Comparison of ENCODE assay signal across 8 mouse cellular contexts in the genomic region with DNA sequence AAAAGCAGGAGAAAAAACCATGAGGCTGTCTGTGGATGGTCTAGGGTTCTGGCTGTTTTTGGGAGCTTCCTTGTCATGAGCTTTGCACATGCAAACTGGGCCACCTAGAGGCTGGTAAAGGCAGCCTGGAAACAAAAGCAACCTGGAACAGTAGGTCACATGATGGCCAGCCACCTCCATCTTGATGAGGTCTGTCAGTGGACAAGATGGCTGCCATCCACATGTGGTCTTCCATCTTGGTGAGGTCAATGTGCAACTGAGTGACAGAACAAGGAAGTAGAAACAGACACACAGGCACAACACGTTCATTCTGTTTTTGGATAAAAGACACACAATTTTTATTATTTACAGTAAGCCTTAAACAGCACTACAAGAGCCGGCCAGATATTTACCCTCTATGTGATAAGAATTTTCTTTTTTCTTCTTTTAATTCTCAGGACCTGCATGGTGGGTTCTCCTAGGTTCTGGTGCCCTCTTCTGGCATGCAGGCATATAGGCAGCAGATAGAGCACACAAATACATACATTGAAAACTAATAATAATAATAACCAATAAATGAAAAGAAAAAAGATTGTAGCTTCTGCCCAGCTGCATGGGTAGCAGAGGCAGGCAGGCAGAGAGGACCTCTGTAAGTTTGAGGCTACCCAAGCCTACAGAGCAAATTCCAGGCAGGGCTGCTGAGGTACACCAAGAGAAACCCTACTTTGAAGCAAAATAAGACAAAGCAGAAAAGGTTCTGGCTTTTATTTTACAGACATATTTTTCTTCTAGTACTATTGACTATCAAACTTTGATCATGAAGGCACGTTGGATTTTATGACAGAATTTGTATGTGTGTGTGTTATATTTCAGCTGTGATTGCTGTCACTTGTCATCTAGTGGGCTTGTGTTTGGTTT. TPM values are rescaled to one million over a fixed set of nuclear protein-coding genes. Genes with fewer than 3 reads are reported as not detected.
DNase-seq lines count a peak whose midpoint lies in the region.

No protein-coding gene starts in this region.

- no peaks in the 10 kb centered on the region for H3K4me1 ChIP-seq in hindbrain, embryonic 10.5 days (replicated peaks)

- no peak overlapping the region for H3K27ac ChIP-seq in hindbrain, embryonic 10.5 days

- H3K27me3 ChIP-seq in hindbrain, embryonic 10.5 days (ENCODE audit: insufficient read depth, poor library complexity, severe bottlenecking), result no peaks in the 10 kb centered on the region

- peak; percentile 97 for DNase-seq in ES-CJ7 (ENCODE audit: low read depth, low spot score)
- peak; percentile 35 to 80 for DNase-seq in adrenal gland, postnatal 4 days (ENCODE audit: low spot score in 2 of 2)
- peak; percentile 80 for DNase-seq in fat pad, adult 2 months (ENCODE audit: extremely low read depth, low read depth, low spot score)
- DNase-seq in hindbrain, embryonic 10.5 days (ENCODE audit: low spot score), result peak; percentile 73
- DNase-seq in layer of hippocampus, adult 8-10 months (ENCODE audit: low spot score in 2 of 2), result peak; percentile 20 to 33
- peak; percentile 78 for DNase-seq in lung, postnatal 10 days
- DNase-seq in retina, adult 2 months (ENCODE audit: low read depth, low spot score), result peak; percentile 37
- DNase-seq in thymus, postnatal 14 days, result peak; percentile 77

- 32% methylated on average over 3 of the region's 3 CpGs for WGBS in hindbrain, embryonic 10.5 days

- H3K4me3 ChIP-seq in hindbrain, embryonic 10.5 days, result no peak overlapping the region

- no peaks in the 10 kb centered on the region for H3K9me3 ChIP-seq in hindbrain, embryonic 10.5 days

- no peaks in the 10 kb centered on the region for H3K36me3 ChIP-seq in hindbrain, embryonic 10.5 days

RNA-seq across cellular contexts. Expression of a gene that starts 31.3 kb away (rescaled TPM):
- not detected for total RNA-seq in adrenal gland, postnatal 4 days (2021)
- not detected in 2 replicates for polyA plus RNA-seq in hindbrain, embryonic 10.5 days (2016; fragmentation: Nextera tagmentation; extraction: Ambion mirVana)
- not detected for total RNA-seq in layer of hippocampus, adult 8-10 months (2022)

RNA-seq across cellular contexts. Expression of a gene that starts 37.4 kb away (rescaled TPM):
- total RNA-seq in adrenal gland, postnatal 4 days (2021), result 10 to 100 TPM; 29.0 to 37.2 TPM
- polyA plus RNA-seq in hindbrain, embryonic 10.5 days (2016; fragmentation: Nextera tagmentation; extraction: Ambion mirVana), result 17.7 and 21.4 TPM in 2 replicates
- total RNA-seq in layer of hippocampus, adult 8-10 months (2022), result 10 to 100 TPM; 38.8 to 50.3 (median 43.9) TPM

Comparison
In these comparisons a context has a peak if more than half of its experiments do, and no peak if none do; other contexts are left out.
1. DNase-seq: peak in every context shown above with its lines; median percentile 97 in ES-CJ7; 80 in fat pad, adult 2 months; 78 in lung, postnatal 10 days; 77 in thymus, postnatal 14 days; 73 in hindbrain, embryonic 10.5 days; 58 in adrenal gland, postnatal 4 days; 37 in retina, adult 2 months; 26 in layer of hippocampus, adult 8-10 months.